Mouse (Mus musculus): Measurements from ENCODE around the gene Arhgef40. TPM values are rescaled to one million over a fixed set of nuclear protein-coding genes. Genes with fewer than 3 reads are reported as not detected.
"Not testable (repeated sequence)": the region's sequence is repeated elsewhere in the genome, so short reads cannot be mapped to it uniquely, and the experiment has no call there.

Gene Arhgef40
- polyA plus RNA-seq, 1 experiment from 2014 or later = 19.7 TPM

- not testable (repeated sequence) for DNase-seq; H3K4me2 ChIP-seq; H3K9ac ChIP-seq; H3K27ac ChIP-seq; ATAC-seq (ENCODE audit: low read depth); H3K9me3 ChIP-seq (replicated peaks); H3K36me3 ChIP-seq; H3K4me1 ChIP-seq (replicated peaks); H3K4me3 ChIP-seq (replicated peaks); H3K27me3 ChIP-seq
- WGBS (ENCODE audit: insufficient replicate concordance) = 13% methylated on average over 3 of the region's 3 CpGs
Measured at GRCm38 (mm10) chr14:52042359-52042758, 57.8 kb downstream of the Arhgef40 start, which contains the start of gene Olfr221. Gene Olfr221, minus strand, starts transcription at chr14:52042459.

DNA sequence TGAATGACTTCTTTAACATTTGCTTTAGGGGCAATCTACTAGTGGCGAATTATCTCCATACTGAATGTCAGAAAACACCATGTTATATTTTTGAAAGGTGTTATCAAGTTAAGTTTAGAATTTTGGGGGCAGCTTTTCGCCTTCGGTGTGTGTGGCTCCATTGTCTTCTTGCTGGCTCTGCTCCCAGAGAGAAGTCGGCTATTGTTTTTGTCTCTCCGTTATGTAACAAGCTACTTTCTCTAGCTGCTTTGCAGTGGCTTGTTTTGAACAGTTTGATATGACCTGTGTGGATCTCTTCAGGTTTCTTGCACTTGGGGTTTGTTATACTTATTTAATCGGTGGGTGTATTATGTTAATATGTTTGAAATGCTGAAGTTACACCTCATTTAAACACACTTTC lies 58.9 kb downstream of the Arhgef40 start:
- H3K4me2 ChIP-seq = no peak overlapping the region
- ATAC-seq (ENCODE audit: low read depth) = no peak
- H3K27me3 ChIP-seq = no peaks in the 10 kb centered on the region
- H3K9me3 ChIP-seq (replicated peaks) = no peaks in the 10 kb centered on the region
- no peaks in the 10 kb centered on the region for H3K36me3 ChIP-seq
- WGBS (ENCODE audit: insufficient replicate concordance) = 69% methylated on average over 6 of the region's 6 CpGs
- DNase-seq = no peak
- H3K4me1 ChIP-seq (replicated peaks) = peaks cover 6% of the 10 kb centered on the region; the same call in 1 of the 2 replicates
- no peak overlapping the region for H3K27ac ChIP-seq
- no peak overlapping the region for H3K9ac ChIP-seq
- H3K4me3 ChIP-seq (replicated peaks) = no peak overlapping the region

- no peak overlapping the region for H3K4me2 ChIP-seq
- no peak overlapping the region for H3K9ac ChIP-seq
- H3K4me3 ChIP-seq (replicated peaks) = no peak overlapping the region
- H3K36me3 ChIP-seq = no peaks in the 10 kb centered on the region
- no peak overlapping the region for H3K27ac ChIP-seq
- no peaks in the 10 kb centered on the region for H3K9me3 ChIP-seq (replicated peaks)
- H3K27me3 ChIP-seq = no peaks in the 10 kb centered on the region
- ATAC-seq (ENCODE audit: low read depth) = peak; percentile 64
- H3K4me1 ChIP-seq (replicated peaks) = peaks cover 6% of the 10 kb centered on the region; the same call in 1 of the 2 replicates
- DNase-seq = no peak
- 5% methylated on average over 8 of the region's 8 CpGs for WGBS (ENCODE audit: insufficient replicate concordance)
Measured at GRCm38 (mm10) chr14:52044901-52045678, 60.6 kb downstream of the Arhgef40 start.

DNA sequence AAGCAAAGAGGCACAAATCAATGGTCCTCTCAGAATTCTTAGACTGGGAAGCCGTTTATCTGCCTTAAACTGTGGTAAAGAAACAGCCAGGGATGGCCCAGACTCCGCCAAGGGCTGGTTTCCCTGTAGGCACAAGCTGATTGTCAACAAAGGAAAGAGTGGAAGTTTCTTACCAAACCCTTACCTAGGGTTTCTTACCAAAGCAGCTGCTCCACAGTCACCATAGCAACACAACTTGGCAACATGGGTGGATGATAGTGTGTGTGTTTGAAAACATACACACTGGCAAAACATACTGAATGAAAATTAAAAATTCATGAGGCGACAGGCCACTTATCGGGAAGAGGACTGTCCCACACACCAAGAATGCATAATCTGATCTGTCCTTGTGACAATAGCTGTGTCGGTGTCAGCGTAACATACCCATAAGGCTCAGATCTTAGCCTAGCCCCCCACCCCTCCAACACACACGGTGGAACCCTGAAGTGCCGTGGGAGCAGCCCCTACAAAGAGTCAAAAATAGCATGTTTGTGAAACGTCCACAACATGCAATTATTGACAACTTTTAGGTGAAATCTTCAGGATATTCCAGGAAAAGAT lies 61.5 kb downstream of the Arhgef40 start:
- DNase-seq (no peak), ATAC-seq (ENCODE audit: low read depth) (no peak)
- Histone ChIP-seq H3K4me1 (replicated peaks) (peaks cover 6% of the 10 kb centered on the region; the same call in 1 of the 2 replicates), H3K9ac (no peak overlapping the region), H3K36me3 (no peaks in the 10 kb centered on the region), H3K4me3 (replicated peaks) (no peak overlapping the region), H3K4me2 (no peak overlapping the region), H3K27ac (no peak overlapping the region), H3K27me3 (no peaks in the 10 kb centered on the region), H3K9me3 (replicated peaks) (no peaks in the 10 kb centered on the region)
- 55% methylated on average over 9 of the region's 9 CpGs for WGBS (ENCODE audit: insufficient replicate concordance)

GRCm38 (mm10) chr14:52052720-52053119 lies 68.2 kb downstream of the Arhgef40 start:
- not testable (repeated sequence) for H3K4me2 ChIP-seq; H3K27me3 ChIP-seq; H3K36me3 ChIP-seq; H3K9me3 ChIP-seq (replicated peaks); H3K4me3 ChIP-seq (replicated peaks); H3K4me1 ChIP-seq (replicated peaks); DNase-seq; H3K27ac ChIP-seq; ATAC-seq (ENCODE audit: low read depth); H3K9ac ChIP-seq
- 74% methylated on average over 3 of the region's 3 CpGs for WGBS (ENCODE audit: insufficient replicate concordance)

Other genes with a start within 250 kb of the Arhgef40 start
- gene Ang4, start 211.1 kb upstream of the Arhgef40 start, polyA plus RNA-seq (2015; fragmentation: Nextera tagmentation; extraction: Ambion mirVana) = not detected in 2 replicates
- not detected in 2 replicates for gene AY358078, start 184.7 kb upstream of the Arhgef40 start, polyA plus RNA-seq (2015; fragmentation: Nextera tagmentation; extraction: Ambion mirVana)
- 9.8 and 10.1 TPM in 2 replicates for gene Ear6, start 131.0 kb upstream of the Arhgef40 start, polyA plus RNA-seq (2015; fragmentation: Nextera tagmentation; extraction: Ambion mirVana)
- 16.6 and 19.8 TPM in 2 replicates for gene Mettl17, start 99.9 kb upstream of the Arhgef40 start, polyA plus RNA-seq (2015; fragmentation: Nextera tagmentation; extraction: Ambion mirVana)
- 0.05 and 0.08 TPM in 2 replicates for gene Slc39a2, start 91.8 kb upstream of the Arhgef40 start, polyA plus RNA-seq (2015; fragmentation: Nextera tagmentation; extraction: Ambion mirVana)
- 16.1 and 17.1 TPM in 2 replicates for gene Ndrg2, start 70.6 kb upstream of the Arhgef40 start, polyA plus RNA-seq (2015; fragmentation: Nextera tagmentation; extraction: Ambion mirVana)
- not detected in 2 replicates for gene Tppp2, start 66.3 kb upstream of the Arhgef40 start, polyA plus RNA-seq (2015; fragmentation: Nextera tagmentation; extraction: Ambion mirVana)
- gene Rnase13, start 61.9 kb upstream of the Arhgef40 start, polyA plus RNA-seq (2015; fragmentation: Nextera tagmentation; extraction: Ambion mirVana) = not detected in 2 replicates
- 0.09 and 0.20 TPM in 2 replicates for gene Tmem253, start 30.9 kb downstream of the Arhgef40 start, polyA plus RNA-seq (2015; fragmentation: Nextera tagmentation; extraction: Ambion mirVana)
- gene Zfp219, start 36.0 kb downstream of the Arhgef40 start, polyA plus RNA-seq (2015; fragmentation: Nextera tagmentation; extraction: Ambion mirVana) = 10.1 and 10.5 TPM in 2 replicates
- gene Olfr221, start 57.7 kb downstream of the Arhgef40 start, polyA plus RNA-seq (2015; fragmentation: Nextera tagmentation; extraction: Ambion mirVana) = not detected in 2 replicates
- gene Hnrnpc, start 119.3 kb downstream of the Arhgef40 start, polyA plus RNA-seq (2015; fragmentation: Nextera tagmentation; extraction: Ambion mirVana) = 388 and 457 TPM in 2 replicates
- 63.8 and 64.0 TPM in 2 replicates for gene Rpgrip1, start 126.0 kb downstream of the Arhgef40 start, polyA plus RNA-seq (2015; fragmentation: Nextera tagmentation; extraction: Ambion mirVana)
- gene Supt16, start 212.7 kb downstream of the Arhgef40 start, polyA plus RNA-seq (2015; fragmentation: Nextera tagmentation; extraction: Ambion mirVana) = 45.6 and 51.9 TPM in 2 replicates